Mouse (Mus musculus) gastrocnemius, postnatal 4 days (tissue): ENCODE results near the gene Tnfaip2. TPM values are rescaled to one million over a fixed set of nuclear protein-coding genes. Genes with fewer than 3 reads are reported as not detected.

Experiments
- DNase-seq, 2 experiments: peaks; one replicate each; pipeline ENCODE4 v3.0.0; 2021 to 2022; ENCODE audit warnings: low spot score in 2 of 2, mixed read lengths in 2 of 2
- total RNA-seq, 2 experiments: library from RNA; stranded (reverse); gene quantifications; 2 replicates each; pipeline ENCODE4 v1.2.3; 2021

Gene Tnfaip2
- total RNA-seq, 2 experiments from 2014 or later: 7.0 to 10.2 TPM

GRCm38 (mm10) chr12:111471721-111472120, 29.5 kb downstream of the Tnfaip2 start:
- DNase-seq: no peak

- DNase-seq: peak in 1 of 2 experiments; percentile 48
Measured at GRCm38 (mm10) chr12:111472886-111473285, 30.6 kb downstream of the Tnfaip2 start.

- no peak for DNase-seq
Measured at GRCm38 (mm10) chr12:111474384-111474783, 32.1 kb downstream of the Tnfaip2 start.

- DNase-seq: peak; percentile 71 to 86
Measured at GRCm38 (mm10) chr12:111474893-111475643, 32.8 kb downstream of the Tnfaip2 start.

- no peak for DNase-seq
Measured at GRCm38 (mm10) chr12:111478924-111479323, 36.7 kb downstream of the Tnfaip2 start.

GRCm38 (mm10) chr12:111479917-111480316, 37.6 kb downstream of the Tnfaip2 start:
- DNase-seq: no peak

- no peak for DNase-seq
Measured at GRCm38 (mm10) chr12:111485046-111485651, 42.9 kb downstream of the Tnfaip2 start.

- peak in 1 of 2 experiments; percentile 42 for DNase-seq
Measured at GRCm38 (mm10) chr12:111485652-111486306, 43.5 kb downstream of the Tnfaip2 start, which contains the start of gene Gm266. Gene Gm266 (minus strand): TSS chr12:111485823.

- no peak for DNase-seq
Measured at GRCm38 (mm10) chr12:111486455-111486854, 44.2 kb downstream of the Tnfaip2 start.

GRCm38 (mm10) chr12:111489261-111489865, 47.1 kb downstream of the Tnfaip2 start:
- no peak for DNase-seq

- no peak for DNase-seq
Measured at GRCm38 (mm10) chr12:111494931-111495330, 52.7 kb downstream of the Tnfaip2 start.

GRCm38 (mm10) chr12:111497076-111497475, 54.8 kb downstream of the Tnfaip2 start:
- no peak for DNase-seq

- no peak for DNase-seq
Measured at GRCm38 (mm10) chr12:111499617-111500016, 57.3 kb downstream of the Tnfaip2 start.

- no peak for DNase-seq
Measured at GRCm38 (mm10) chr12:111500725-111501124, 58.5 kb downstream of the Tnfaip2 start.

- no peak for DNase-seq
Measured at GRCm38 (mm10) chr12:111503063-111503567, 60.8 kb downstream of the Tnfaip2 start.

GRCm38 (mm10) chr12:111503571-111503970, 61.3 kb downstream of the Tnfaip2 start:
- DNase-seq: no peak

Other genes with a start within 250 kb of the Tnfaip2 start
- gene Amn, start 171.4 kb upstream of the Tnfaip2 start, total RNA-seq: under 1 TPM in 1 of 2 experiments, not detected in 1; 0.44 TPM
- gene Cdc42bpb, start 64.8 kb upstream of the Tnfaip2 start, total RNA-seq: 10 to 100 TPM; 69.1 to 74.5 TPM
- under 1 TPM in 1 of 2 experiments, not detected in 1; 0.59 TPM for gene Lbhd2, start 35.7 kb upstream of the Tnfaip2 start, total RNA-seq
- 1 to 10 TPM; 5.0 to 6.1 TPM for gene Exoc3l4, start 25.5 kb upstream of the Tnfaip2 start, total RNA-seq
- gene Gm266, start 43.4 kb downstream of the Tnfaip2 start, total RNA-seq: 1 to 10 TPM; 6.9 to 7.5 TPM
- gene Eif5, start 95.5 kb downstream of the Tnfaip2 start, total RNA-seq: 100 to 1,000 TPM; 157 to 160 TPM
- 10 to 100 TPM; 62.1 to 72.5 TPM for gene Mark3, start 132.1 kb downstream of the Tnfaip2 start, total RNA-seq
- gene Ckb, start 229.9 kb downstream of the Tnfaip2 start, total RNA-seq: 10 to 100 TPM; 48.6 to 61.8 TPM
- 1 to 10 TPM; 7.3 to 7.9 TPM for gene Trmt61a, start 235.6 kb downstream of the Tnfaip2 start, total RNA-seq